In the genomic region with DNA sequence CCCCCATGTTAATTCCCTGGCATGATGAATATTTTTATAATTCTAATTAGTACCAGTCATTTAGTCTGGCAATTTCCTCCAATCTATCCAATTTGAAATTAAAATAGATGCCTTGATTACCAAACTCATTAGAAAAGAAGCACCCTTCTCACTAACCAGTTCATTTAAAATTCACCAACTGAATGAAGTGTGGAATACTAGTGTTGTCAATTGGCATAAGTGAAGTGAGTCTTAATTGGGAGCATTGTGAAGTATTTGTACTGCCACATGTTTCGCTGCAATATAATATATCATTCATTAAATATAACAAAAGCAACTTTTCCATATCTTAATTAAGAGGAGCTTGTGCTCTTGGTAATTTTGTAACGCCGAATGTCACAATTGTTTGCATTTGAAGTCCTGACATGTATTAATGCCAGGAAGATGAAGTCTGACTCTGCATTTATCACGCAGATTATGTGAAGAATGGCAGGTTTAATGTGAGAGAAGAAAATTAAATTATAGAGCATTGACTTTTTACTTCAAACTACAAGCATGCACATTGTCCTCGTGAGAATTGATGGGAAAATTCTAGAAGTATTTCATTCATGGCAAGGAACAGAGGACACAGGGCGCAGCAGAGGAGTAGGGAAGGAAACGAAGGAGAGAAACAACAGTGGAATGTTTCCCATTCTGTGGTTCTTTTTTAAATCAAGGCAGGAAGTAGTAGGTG, we compare ENCODE assay signal across 25 mouse cellular contexts.
DNase-seq lines count a peak whose midpoint lies in the region; ATAC-seq lines count a peak whose summit lies in the region.
"Had no signal": no experiment of that assay in that cellular context is flagged by ENCODE, and none has a peak within 500 bp of the region (broad histone marks: within the 10 kb centered on the region; RNA-seq: fewer than 3 reads in every experiment).

No protein-coding gene starts in this region.

- H3K4me3 ChIP-seq in forebrain, embryonic 13.5 days: no peak overlapping the region
- H3K4me3 ChIP-seq in forebrain, embryonic 11.5 days (ENCODE audit: low read depth, low read length): no peak overlapping the region
- H3K4me3 ChIP-seq in forebrain, embryonic 16.5 days (replicated peaks; ENCODE audit: low read length): no peak overlapping the region
- H3K4me3 ChIP-seq: heart, embryonic 12.5 days; heart, embryonic 15.5 days had no signal

- H3K27ac ChIP-seq in forebrain, embryonic 13.5 days: no peak overlapping the region
- no peak overlapping the region for H3K27ac ChIP-seq in forebrain, embryonic 11.5 days (ENCODE audit: low read depth, low read length)
- 0 out of 2 replicates have a peak overlapping the region, but pooled peaks have one; percentile 3 for H3K27ac ChIP-seq in forebrain, embryonic 16.5 days (ENCODE audit: low read length)
- H3K27ac ChIP-seq: heart, embryonic 15.5 days; hindbrain, embryonic 14.5 days; hindbrain, postnatal 0 days had no signal

- H3K9me3 ChIP-seq in forebrain, embryonic 13.5 days (replicated peaks): no peaks in the 10 kb centered on the region
- H3K9me3 ChIP-seq in forebrain, embryonic 11.5 days (ENCODE audit: control insufficient read depth, low read length): no peaks in the 10 kb centered on the region; the same call in 1 of the 2 replicates
- 0 out of 2 replicates have a peak, but pooled peaks cover 4% of the 10 kb centered on the region for H3K9me3 ChIP-seq in forebrain, embryonic 16.5 days (ENCODE audit: control insufficient read depth, low read length)
- H3K9me3 ChIP-seq: heart, embryonic 15.5 days had no signal

- WGBS in forebrain, embryonic 13.5 days: 58% methylated on average over 7 of the region's 7 CpGs
- 86% methylated on average over 7 of the region's 7 CpGs for WGBS in forebrain, embryonic 11.5 days
- WGBS in forebrain, embryonic 16.5 days: 30% methylated on average over 7 of the region's 7 CpGs

- H3K27me3 ChIP-seq in forebrain, embryonic 13.5 days: no peaks in the 10 kb centered on the region
- H3K27me3 ChIP-seq in forebrain, embryonic 11.5 days (ENCODE audit: control insufficient read depth, insufficient read depth, low read length): no peaks in the 10 kb centered on the region
- H3K27me3 ChIP-seq in forebrain, embryonic 16.5 days (replicated peaks; ENCODE audit: control insufficient read depth, insufficient read depth, low read length): no peaks in the 10 kb centered on the region
- H3K27me3 ChIP-seq: CH12.LX; heart, embryonic 12.5 days; heart, embryonic 15.5 days; Patski had no signal

- no peak for DNase-seq in forebrain, embryonic 11.5 days (ENCODE audit: low spot score)
- peak; percentile 42 for DNase-seq in brain, embryonic 18.5 days (ENCODE audit: low read depth, low spot score)
- DNase-seq in cerebellum, postnatal 25 days: no peak
- no peak for DNase-seq in left cerebral cortex, adult 18-20 months (ENCODE audit: low spot score in 2 of 2)
- DNase-seq: adrenal gland, postnatal 10 days; adrenal gland, postnatal 36 days; B cell, adult 2 months; cerebellum, adult 11-12 months; cerebellum, adult 8-10 months; gastrocnemius, postnatal 25 days; heart, adult 18-20 months; heart, postnatal 14 days; heart, postnatal 4 days; kidney, adult 18-20 months had no signal

- peak; percentile 92 for ATAC-seq in forebrain, embryonic 13.5 days
- no peak for ATAC-seq in forebrain, embryonic 11.5 days (replicated peaks; ENCODE audit: low FRiP score)
- ATAC-seq in forebrain, embryonic 16.5 days: peak; percentile 95
- ATAC-seq: hindbrain, postnatal 0 days; inflammation-experienced regulatory T-cells, adult 6 months; intestine, embryonic 16.5 days; Patski had no signal

- no peak overlapping the region for H3K4me2 ChIP-seq in forebrain, embryonic 13.5 days
- H3K4me2 ChIP-seq in forebrain, embryonic 11.5 days (ENCODE audit: low read depth, low read length, severe bottlenecking): no peak overlapping the region
- H3K4me2 ChIP-seq in forebrain, embryonic 16.5 days (ENCODE audit: low read length): no peak overlapping the region
- H3K4me2 ChIP-seq: heart, embryonic 12.5 days; heart, embryonic 15.5 days; hindbrain, embryonic 14.5 days had no signal

- H3K9ac ChIP-seq in forebrain, embryonic 13.5 days: no peak overlapping the region
- H3K9ac ChIP-seq in forebrain, embryonic 11.5 days (ENCODE audit: low read length): no peak overlapping the region
- no peak overlapping the region for H3K9ac ChIP-seq in forebrain, embryonic 16.5 days (replicated peaks; ENCODE audit: low read depth, low read length)
- H3K9ac ChIP-seq: heart, embryonic 12.5 days; heart, embryonic 15.5 days; hindbrain, embryonic 14.5 days had no signal

- H3K4me1 ChIP-seq in forebrain, embryonic 13.5 days: peaks cover 9% of the 10 kb centered on the region
- H3K4me1 ChIP-seq in forebrain, embryonic 11.5 days (replicated peaks; ENCODE audit: control insufficient read depth, insufficient read depth, low read length): no peaks in the 10 kb centered on the region
- peaks cover 12% of the 10 kb centered on the region for H3K4me1 ChIP-seq in forebrain, embryonic 16.5 days (replicated peaks; ENCODE audit: control insufficient read depth, insufficient read depth, low read length)
- H3K4me1 ChIP-seq: heart, embryonic 12.5 days; heart, embryonic 15.5 days had no signal

- no peaks in the 10 kb centered on the region for H3K36me3 ChIP-seq in forebrain, embryonic 13.5 days (ENCODE audit: poor library complexity, severe bottlenecking)
- no peaks in the 10 kb centered on the region for H3K36me3 ChIP-seq in forebrain, embryonic 11.5 days (ENCODE audit: control insufficient read depth, insufficient read depth, low read length)
- H3K36me3 ChIP-seq in forebrain, embryonic 16.5 days (ENCODE audit: control insufficient read depth, insufficient read depth): no peaks in the 10 kb centered on the region
- H3K36me3 ChIP-seq: G1E; heart, embryonic 12.5 days; heart, embryonic 15.5 days had no signal
